In genomic region chr9:105395218-105395627, GRCm38 (mm10) we compare ENCODE assay signal across 8 mouse cellular contexts. TPM values are rescaled to one million over a fixed set of nuclear protein-coding genes. Genes with fewer than 3 reads are reported as not detected.
A peak's percentile ranks its signal among the peaks of the same experiment; 100 is the strongest.
DNase-seq lines count a peak whose midpoint lies in the region; ATAC-seq lines count a peak whose summit lies in the region.

Gene Aste1 (plus strand): TSS chr9:105395392.
Gene Nek11 (minus strand): TSS chr9:105395524.

- H3K4me2 ChIP-seq in kidney, embryonic 15.5 days: peak within 1 kb of the TSS; percentile 62

- peak within 1 kb of the TSS; percentile 60 for H3K9ac ChIP-seq in kidney, embryonic 15.5 days

- peak within 1 kb of the TSS; percentile 77 for H3K4me3 ChIP-seq in heart, embryonic 10.5 days
- peak within 1 kb of the TSS; percentile 61 for H3K4me3 ChIP-seq in kidney, embryonic 15.5 days (replicated peaks)

- H3K27ac ChIP-seq in heart, embryonic 10.5 days: peak within 1 kb of the TSS; percentile 91
- H3K27ac ChIP-seq in kidney, embryonic 15.5 days: peak within 1 kb of the TSS; percentile 96

- no peaks in the 10 kb centered on the region for H3K27me3 ChIP-seq in heart, embryonic 10.5 days (ENCODE audit: insufficient read depth, poor library complexity, severe bottlenecking)
- H3K27me3 ChIP-seq in kidney, embryonic 15.5 days: no peaks in the 10 kb centered on the region

- peaks cover 26% of the 10 kb centered on the region for H3K36me3 ChIP-seq in heart, embryonic 10.5 days
- H3K36me3 ChIP-seq in kidney, embryonic 15.5 days: peaks cover 19% of the 10 kb centered on the region

- peak; percentile 99 for ATAC-seq in erythroblast, adult 5-6 weeks (replicated peaks; ENCODE audit: low FRiP score, poor library complexity, severe bottlenecking)
- ATAC-seq in kidney, embryonic 15.5 days (replicated peaks; ENCODE audit: low FRiP score): peak; percentile 99
- ATAC-seq in monocyte, adult 5-6 weeks (replicated peaks; ENCODE audit: insufficient number of reproducible peaks, low FRiP score, low TSS enrichment, poor library complexity, severe bottlenecking): peak; percentile 97

- H3K4me1 ChIP-seq in heart, embryonic 10.5 days: peaks cover 5% of the 10 kb centered on the region
- peaks cover 13% of the 10 kb centered on the region for H3K4me1 ChIP-seq in kidney, embryonic 15.5 days

- no peaks in the 10 kb centered on the region for H3K9me3 ChIP-seq in heart, embryonic 10.5 days
- H3K9me3 ChIP-seq in kidney, embryonic 15.5 days (replicated peaks): no peaks in the 10 kb centered on the region

- under 1% methylated on average over 44 of the region's 44 CpGs for WGBS in heart, embryonic 10.5 days
- WGBS in kidney, embryonic 15.5 days: under 1% methylated on average over 44 of the region's 44 CpGs

- peak; percentile 97 for DNase-seq in B cell, adult 2 months
- DNase-seq in brain, adult 2 months (ENCODE audit: low read depth, low spot score): peak; percentile 96
- peak; percentile 97 for DNase-seq in heart, embryonic 10.5 days (ENCODE audit: low spot score)
- DNase-seq in liver: peak; percentile 95
- peak; percentile 92 to 96 for DNase-seq in spleen, postnatal 4 days (ENCODE audit: low spot score in 2 of 2)

RNA-seq across cellular contexts. Expression of gene Aste1, which starts in this region (rescaled TPM):
- total RNA-seq in erythroblast, adult 5-6 weeks (2015; ENCODE audit: low replicate concordance): 2.3 and 3.1 TPM in 2 replicates
- total RNA-seq in erythroblast, adult 5-6 weeks (2017; ENCODE audit: low replicate concordance): 3.9 and 5.3 TPM in 2 replicates
- 13.7 and 16.1 TPM in 2 replicates for polyA plus RNA-seq in heart, embryonic 10.5 days (2016; fragmentation: Nextera tagmentation; extraction: Ambion mirVana)
- polyA plus RNA-seq in kidney, embryonic 15.5 days (2015; fragmentation: Nextera tagmentation; extraction: Ambion mirVana): 15.5 and 15.9 TPM in 2 replicates
- 7.1 to 18.5 TPM (median 15.5 TPM) in 3 replicates for total RNA-seq in monocyte, adult 5-6 weeks (2017)

RNA-seq across cellular contexts. Expression of gene Nek11, which starts in this region (rescaled TPM):
- total RNA-seq in erythroblast, adult 5-6 weeks (2015; ENCODE audit: low replicate concordance): not detected in 2 replicates
- total RNA-seq in erythroblast, adult 5-6 weeks (2017; ENCODE audit: low replicate concordance): not detected in 2 replicates
- polyA plus RNA-seq in heart, embryonic 10.5 days (2016; fragmentation: Nextera tagmentation; extraction: Ambion mirVana): 0.14 and 0.27 TPM in 2 replicates
- polyA plus RNA-seq in kidney, embryonic 15.5 days (2015; fragmentation: Nextera tagmentation; extraction: Ambion mirVana): 0.40 and 0.57 TPM in 2 replicates
- total RNA-seq in monocyte, adult 5-6 weeks (2017): not detected in 3 replicates

Comparison
In these comparisons a context has a peak if more than half of its experiments do, and no peak if none do; other contexts are left out.
1. Peak in every context shown above with its lines: DNase-seq, ATAC-seq, H3K4me3 ChIP-seq and H3K27ac ChIP-seq.